Mouse (Mus musculus): ENCODE results near the gene Hmg20b. TPM values are rescaled to one million over a fixed set of nuclear protein-coding genes. Genes with fewer than 3 reads are reported as not detected.

Gene Hmg20b
- polyA plus RNA-seq, 1 experiment from 2014 or later: 81.9 TPM

GRCm38 (mm10) chr10:81389801-81390677, 39.8 kb upstream of the Hmg20b start:
- ATAC-seq (ENCODE audit: extremely low read depth, insufficient number of reproducible peaks, low FRiP score, low TSS enrichment): 0 out of 2 replicates have a peak, but pooled peaks have one; percentile 39
- peak overlapping the region; percentile 69 for H3K9ac ChIP-seq
- peaks cover 45% of the 10 kb centered on the region for H3K4me1 ChIP-seq
- H3K4me3 ChIP-seq: no peak overlapping the region
- H3K27ac ChIP-seq (replicated peaks): peak overlapping the region; percentile 68
- peaks cover 46% of the 10 kb centered on the region for H3K36me3 ChIP-seq
- no peak overlapping the region for H3K4me2 ChIP-seq
- 58% methylated on average over 23 of the region's 23 CpGs for whole genome bisulfite sequencing
- no peaks in the 10 kb centered on the region for H3K9me3 ChIP-seq
- no peaks in the 10 kb centered on the region for H3K27me3 ChIP-seq (replicated peaks)

- H3K4me3 ChIP-seq: no peak overlapping the region
- H3K4me2 ChIP-seq: no peak overlapping the region
- WGBS: 58% methylated on average over 3 of the region's 3 CpGs
- H3K9ac ChIP-seq: peak overlapping the region; percentile 69
- peaks cover 46% of the 10 kb centered on the region for H3K36me3 ChIP-seq
- no peaks in the 10 kb centered on the region for H3K27me3 ChIP-seq (replicated peaks)
- peaks cover 48% of the 10 kb centered on the region for H3K4me1 ChIP-seq
- peak overlapping the region; percentile 68 for H3K27ac ChIP-seq (replicated peaks)
- ATAC-seq (ENCODE audit: extremely low read depth, insufficient number of reproducible peaks, low FRiP score, low TSS enrichment): no peak
- no peaks in the 10 kb centered on the region for H3K9me3 ChIP-seq
Observed at GRCm38 (mm10) chr10:81389373-81389772, 39.1 kb upstream of the Hmg20b start.

GRCm38 (mm10) chr10:81388505-81389055, 38.3 kb upstream of the Hmg20b start, which contains the start of gene Gm48552:
Gene Gm48552, plus strand, starts transcription at chr10:81389005.
- H3K4me1 ChIP-seq: peaks cover 42% of the 10 kb centered on the region
- H3K9ac ChIP-seq: peak within 1 kb of the TSS; percentile 69
- H3K36me3 ChIP-seq: peaks cover 46% of the 10 kb centered on the region
- WGBS: 83% methylated on average over 5 of the region's 5 CpGs
- no peak within 1 kb of the TSS for H3K4me3 ChIP-seq
- peak within 1 kb of the TSS; percentile 68 for H3K27ac ChIP-seq (replicated peaks)
- ATAC-seq (ENCODE audit: extremely low read depth, insufficient number of reproducible peaks, low FRiP score, low TSS enrichment): no peak
- no peaks in the 10 kb centered on the region for H3K27me3 ChIP-seq (replicated peaks)
- no peak within 1 kb of the TSS for H3K4me2 ChIP-seq
- no peaks in the 10 kb centered on the region for H3K9me3 ChIP-seq

DNA sequence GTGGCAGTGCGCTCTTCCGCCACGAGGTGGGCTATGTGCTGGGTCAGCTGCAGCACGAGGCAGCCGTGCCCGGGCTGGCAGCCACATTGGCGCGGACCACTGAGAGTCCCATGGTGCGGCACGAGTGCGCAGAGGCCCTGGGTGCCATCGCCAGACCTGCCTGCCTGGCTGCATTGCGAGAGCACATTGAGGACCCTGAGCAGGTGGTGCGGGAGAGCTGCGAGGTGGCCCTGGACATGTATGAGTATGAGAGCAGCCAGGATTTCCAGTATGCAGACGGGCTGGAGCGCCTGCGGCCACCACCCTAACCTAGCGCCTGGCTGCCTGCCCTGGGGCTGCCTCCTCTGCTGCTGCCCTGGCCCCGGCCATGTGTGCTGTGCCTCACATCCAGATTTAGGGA, 37.4 kb upstream of the Hmg20b start:
- Histone ChIP-seq H3K9me3 (no peaks in the 10 kb centered on the region), H3K4me3 (no peak overlapping the region), H3K27ac (replicated peaks) (no peak overlapping the region), H3K4me1 (peaks cover 34% of the 10 kb centered on the region), H3K9ac (no peak overlapping the region), H3K36me3 (peaks cover 46% of the 10 kb centered on the region), H3K4me2 (no peak overlapping the region), H3K27me3 (replicated peaks) (no peaks in the 10 kb centered on the region)
- WGBS: 91% methylated on average over 20 of the region's 20 CpGs
- no peak for ATAC-seq (ENCODE audit: extremely low read depth, insufficient number of reproducible peaks, low FRiP score, low TSS enrichment)

DNA sequence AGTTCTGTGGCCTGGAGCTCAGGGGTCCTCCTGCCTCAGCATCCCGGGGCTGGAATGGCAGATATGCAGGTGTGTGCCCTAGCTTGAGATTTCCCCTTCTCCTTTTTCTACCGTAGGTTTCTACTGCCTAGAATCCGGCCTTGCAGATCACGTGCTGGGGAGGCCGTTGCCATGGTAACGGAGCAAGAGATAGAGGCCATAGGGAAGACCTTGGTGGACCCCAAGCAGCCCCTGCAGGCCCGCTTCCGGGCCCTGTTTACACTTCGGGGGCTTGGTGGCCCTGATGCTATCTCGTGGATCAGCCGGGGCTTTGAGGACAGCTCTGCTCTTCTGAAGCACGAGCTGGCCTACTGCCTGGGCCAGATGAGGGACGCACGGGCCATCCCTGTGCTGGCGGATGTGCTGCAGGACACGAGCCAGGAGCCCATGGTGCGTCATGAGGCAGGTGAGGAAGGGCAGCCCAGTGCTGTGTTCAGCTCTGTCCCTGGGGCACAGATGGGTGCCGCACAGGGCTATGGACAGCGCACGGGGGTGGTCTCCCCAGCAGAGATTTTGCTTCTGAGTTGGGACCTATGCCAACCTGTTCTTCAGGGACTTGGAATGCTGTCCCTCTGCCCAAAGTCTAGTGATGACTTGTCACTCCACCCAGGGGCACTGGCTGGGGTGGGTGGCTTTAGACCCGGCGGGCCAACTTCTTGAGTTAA, 35.5 kb upstream of the Hmg20b start:
- no peaks in the 10 kb centered on the region for H3K27me3 ChIP-seq (replicated peaks)
- H3K4me3 ChIP-seq: peak overlapping the region; percentile 89
- H3K4me1 ChIP-seq: peaks cover 41% of the 10 kb centered on the region
- H3K36me3 ChIP-seq: peaks cover 37% of the 10 kb centered on the region
- ATAC-seq (ENCODE audit: extremely low read depth, insufficient number of reproducible peaks, low FRiP score, low TSS enrichment): no peak
- WGBS: 74% methylated on average over 22 of the region's 22 CpGs
- H3K4me2 ChIP-seq: peak overlapping the region; percentile 92
- no peak overlapping the region for H3K27ac ChIP-seq (replicated peaks)
- no peaks in the 10 kb centered on the region for H3K9me3 ChIP-seq
- peak overlapping the region; percentile 93 for H3K9ac ChIP-seq

DNA sequence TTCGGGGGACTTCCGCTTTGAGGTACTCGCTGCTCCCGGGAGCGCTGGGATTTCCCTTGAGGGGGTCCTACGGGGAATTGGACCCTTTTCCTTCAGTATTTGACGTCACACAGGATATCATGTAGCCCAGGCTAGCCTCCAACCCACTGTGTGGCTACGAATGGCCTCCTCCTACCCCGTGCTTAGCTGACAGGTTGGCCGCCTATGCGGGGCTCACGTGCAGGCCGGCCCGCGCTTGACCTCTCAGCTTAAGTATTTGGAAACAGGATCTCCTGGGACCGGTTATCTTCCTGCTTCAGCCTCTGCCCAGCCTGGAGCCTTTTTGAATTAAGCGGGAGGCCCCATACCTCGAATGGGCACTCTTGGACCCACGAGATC, 34.3 kb upstream of the Hmg20b start:
- H3K27me3 ChIP-seq (replicated peaks): no peaks in the 10 kb centered on the region
- H3K27ac ChIP-seq (replicated peaks): peak overlapping the region; percentile 80
- WGBS: under 1% methylated on average over 19 of the region's 19 CpGs
- no peak for ATAC-seq (ENCODE audit: extremely low read depth, insufficient number of reproducible peaks, low FRiP score, low TSS enrichment)
- H3K9ac ChIP-seq: peak overlapping the region; percentile 93
- H3K4me3 ChIP-seq: peak overlapping the region; percentile 89
- H3K4me1 ChIP-seq: peaks cover 34% of the 10 kb centered on the region
- H3K36me3 ChIP-seq: peaks cover 37% of the 10 kb centered on the region
- no peaks in the 10 kb centered on the region for H3K9me3 ChIP-seq
- H3K4me2 ChIP-seq: peak overlapping the region; percentile 92

- 4% methylated on average over 52 of the region's 54 CpGs for whole genome bisulfite sequencing
- Histone ChIP-seq H3K9ac (peak within 1 kb of the TSS; percentile 93), H3K27ac (replicated peaks) (peak within 1 kb of the TSS; percentile 80), H3K36me3 (peaks cover 34% of the 10 kb centered on the region), H3K4me2 (peak within 1 kb of the TSS; percentile 92), H3K4me3 (peak within 1 kb of the TSS; percentile 89), H3K9me3 (no peaks in the 10 kb centered on the region), H3K4me1 (peaks cover 34% of the 10 kb centered on the region), H3K27me3 (replicated peaks) (no peaks in the 10 kb centered on the region)
- ATAC-seq (ENCODE audit: extremely low read depth, insufficient number of reproducible peaks, low FRiP score, low TSS enrichment): peak; percentile 88
Observed at GRCm38 (mm10) chr10:81383802-81384604, 33.7 kb upstream of the Hmg20b start, which contains the start of the genes Dohh and Gm48551. Gene Dohh, plus strand, starts transcription at chr10:81384428. Gene Gm48551, plus strand, starts transcription at chr10:81384466.

DNA sequence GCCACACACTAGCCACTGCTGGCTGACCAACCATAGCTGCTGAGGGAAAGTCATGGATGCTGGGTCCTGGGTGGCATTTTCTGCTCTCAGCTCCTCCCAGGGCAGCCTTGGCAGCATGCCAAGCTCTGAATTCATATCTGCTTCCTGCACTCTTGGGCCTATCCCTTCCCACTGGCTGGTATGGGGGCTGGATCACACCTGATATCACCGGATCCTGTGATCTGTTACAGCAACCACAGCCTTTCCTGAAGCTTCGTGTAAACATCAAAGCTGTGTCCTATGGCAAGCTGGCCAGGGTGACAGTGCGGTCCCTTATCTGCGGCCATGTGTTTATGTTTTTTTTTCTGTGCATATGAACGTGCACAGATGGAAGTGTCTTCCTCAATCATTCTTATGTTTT, 31.8 kb upstream of the Hmg20b start:
- peaks cover 15% of the 10 kb centered on the region for H3K36me3 ChIP-seq
- peak overlapping the region; percentile 77 for H3K27ac ChIP-seq (replicated peaks)
- H3K9ac ChIP-seq: peak overlapping the region; percentile 45
- H3K4me2 ChIP-seq: peak overlapping the region; percentile 28
- WGBS: 29% methylated on average over 5 of the region's 5 CpGs
- H3K4me1 ChIP-seq: peaks cover 39% of the 10 kb centered on the region
- ATAC-seq (ENCODE audit: extremely low read depth, insufficient number of reproducible peaks, low FRiP score, low TSS enrichment): no peak
- no peaks in the 10 kb centered on the region for H3K27me3 ChIP-seq (replicated peaks)
- no peaks in the 10 kb centered on the region for H3K9me3 ChIP-seq
- no peak overlapping the region for H3K4me3 ChIP-seq

DNA sequence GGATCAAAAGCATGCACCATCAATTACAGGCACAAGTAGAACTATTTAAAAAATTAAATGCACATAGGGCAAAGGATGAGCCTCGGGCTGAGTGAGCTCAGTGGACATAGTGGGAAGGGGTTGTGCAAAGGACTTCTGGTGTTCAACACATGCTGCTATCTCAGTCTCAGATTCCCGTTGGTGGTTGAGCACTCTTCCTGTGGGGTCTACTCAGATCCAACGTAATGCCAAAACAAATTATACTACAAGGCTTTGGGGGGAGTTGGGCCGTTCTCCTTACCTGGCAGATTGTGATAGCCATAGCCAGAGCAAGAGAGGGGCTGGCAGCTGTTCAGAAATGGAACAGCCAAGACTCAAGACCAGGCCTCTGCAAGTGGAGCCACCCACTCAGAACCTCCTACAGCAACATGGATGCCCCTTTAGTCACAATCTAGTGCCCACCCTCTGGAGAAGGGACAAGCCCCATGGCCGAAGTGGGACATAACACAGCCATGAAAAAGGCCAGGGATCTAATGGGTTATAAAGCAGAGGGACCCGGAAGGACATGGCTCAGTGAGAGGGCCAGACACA, 29.6 kb upstream of the Hmg20b start:
- H3K27ac ChIP-seq (replicated peaks): no peak overlapping the region
- 87% methylated on average over 6 of the region's 6 CpGs for WGBS
- ATAC-seq (ENCODE audit: extremely low read depth, insufficient number of reproducible peaks, low FRiP score, low TSS enrichment): no peak
- H3K4me2 ChIP-seq: peak overlapping the region; percentile 76
- H3K4me1 ChIP-seq: peaks cover 47% of the 10 kb centered on the region
- H3K4me3 ChIP-seq: no peak overlapping the region
- H3K9me3 ChIP-seq: no peaks in the 10 kb centered on the region
- H3K9ac ChIP-seq: no peak overlapping the region
- H3K27me3 ChIP-seq (replicated peaks): no peaks in the 10 kb centered on the region
- peaks cover 16% of the 10 kb centered on the region for H3K36me3 ChIP-seq

DNA sequence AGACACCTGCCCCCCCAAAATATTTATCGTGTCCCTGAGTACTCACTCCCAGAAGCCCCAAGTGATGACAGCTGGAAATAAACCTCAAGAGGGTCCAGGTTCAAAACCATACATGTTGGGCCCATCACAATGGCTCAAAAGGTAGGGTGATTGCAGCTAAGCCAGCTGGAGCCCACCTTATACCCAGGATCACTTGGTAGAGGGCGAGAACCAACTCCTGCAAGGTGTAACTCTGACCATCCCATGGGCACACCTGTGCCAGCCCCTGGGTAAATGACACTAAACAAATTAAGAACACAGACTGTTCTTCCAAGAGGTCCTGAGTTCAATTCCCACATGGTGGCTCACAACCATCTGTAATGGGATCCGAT, 28.9 kb upstream of the Hmg20b start:
- Histone ChIP-seq H3K9me3 (no peaks in the 10 kb centered on the region), H3K27me3 (replicated peaks) (no peaks in the 10 kb centered on the region), H3K27ac (replicated peaks) (peak overlapping the region; percentile 85), H3K36me3 (peaks cover 23% of the 10 kb centered on the region), H3K4me2 (peak overlapping the region; percentile 76), H3K9ac (peak overlapping the region; percentile 81), H3K4me1 (peaks cover 45% of the 10 kb centered on the region), H3K4me3 (peak overlapping the region; percentile 83)
- no peak for ATAC-seq (ENCODE audit: extremely low read depth, insufficient number of reproducible peaks, low FRiP score, low TSS enrichment)
- 61% methylated on average over 3 of the region's 3 CpGs for WGBS
